Mouse (Mus musculus): ENCODE measurements around the gene Nfe2l1. TPM values are rescaled to one million over a fixed set of nuclear protein-coding genes. Genes with fewer than 3 reads are reported as not detected.

Nfe2l1 gene
- 42.6 TPM for total RNA-seq (2023)

GRCm38 (mm10) chr11:96829813-96830538 is at the start of gene Nfe2l1:
Gene Nfe2l1, minus strand, starts transcription at chr11:96829968.

GRCm38 (mm10) chr11:96849681-96850467 is 20.1 kb upstream of the Nfe2l1 start, which contains the start of gene Copz2:
Gene Copz2, plus strand, starts transcription at chr11:96849870.

GRCm38 (mm10) chr11:96788871-96789795 is 40.6 kb downstream of the Nfe2l1 start, which contains the start of gene Cbx1:
Gene Cbx1, plus strand, starts transcription at chr11:96789127.

GRCm38 (mm10) chr11:96776968-96777962 is 52.5 kb downstream of the Nfe2l1 start, which contains the start of gene Snx11:
Gene Snx11, minus strand, starts transcription at chr11:96777559.

Other genes starting within 250 kb of the Nfe2l1 start
- gene Snx11, start 52.4 kb downstream of the Nfe2l1 start, total RNA-seq (2023) = 32.6 TPM
- 37.9 TPM for gene Cbx1, start 40.8 kb downstream of the Nfe2l1 start, total RNA-seq (2023)
- not detected for gene Copz2, start 19.9 kb upstream of the Nfe2l1 start, total RNA-seq (2023)
- gene Cdk5rap3, start 86.5 kb upstream of the Nfe2l1 start, total RNA-seq (2023) = 42.4 TPM
- gene Prr15l, start 98.1 kb upstream of the Nfe2l1 start, total RNA-seq (2023) = not detected
- gene Pnpo, start 114.0 kb upstream of the Nfe2l1 start, total RNA-seq (2023) = 22.1 TPM
- 65.1 TPM for gene Sp2, start 153.0 kb upstream of the Nfe2l1 start, total RNA-seq (2023)
- 4.0 TPM for gene Sp6, start 183.4 kb upstream of the Nfe2l1 start, total RNA-seq (2023)
- gene Scrn2, start 200.0 kb upstream of the Nfe2l1 start, total RNA-seq (2023) = 3.4 TPM
- not detected for gene Lrrc46, start 211.4 kb upstream of the Nfe2l1 start, total RNA-seq (2023)
- 25.7 TPM for gene Mrpl10, start 211.6 kb upstream of the Nfe2l1 start, total RNA-seq (2023)
- gene Osbpl7, start 220.7 kb upstream of the Nfe2l1 start, total RNA-seq (2023) = 27.0 TPM